Mouse (Mus musculus) embryonic facial prominence, embryonic 14.5 days (tissue): ENCODE results near the gene Tspan33. TPM values are rescaled to one million over a fixed set of nuclear protein-coding genes. Genes with fewer than 3 reads are reported as not detected.
"Not testable (repeated sequence)": the region's sequence is repeated elsewhere in the genome, so short reads cannot be mapped to it uniquely, and the experiment has no call there.

Experiments
- ATAC-seq: fragments of 200-750 bp; cut with Nextera tagmentation; 2 replicates; pipeline ENCODE4 v1.8.0; 2017; ENCODE audit warnings: low read depth, moderate number of reproducible peaks, moderate TSS enrichment
- DNase-seq: peaks from one replicate; pipeline ENCODE4 v3.0.0-alpha.2; 2015; ENCODE audit warnings: low spot score
- H3K27ac ChIP-seq: fragments of 300-500 bp; sonication (generic); replicated peaks from 2 replicates; pipeline ENCODE4 v1.5.1; 2014; ENCODE audit warnings: low read depth, mild to moderate bottlenecking, low read length, moderate library complexity
- H3K27me3 ChIP-seq: fragments of 300-500 bp; sonication (generic); replicated peaks from 2 replicates; pipeline ENCODE4 v1.6.1; 2014; ENCODE audit warnings: low read length; ENCODE audit not compliant: control insufficient read depth, insufficient read depth
- H3K36me3 ChIP-seq: fragments of 300-500 bp; sonication (generic); 2 replicates; pipeline ENCODE4 v1.6.1; 2014; ENCODE audit warnings: low read length, mixed read lengths; ENCODE audit not compliant: control insufficient read depth, insufficient read depth
- H3K4me1 ChIP-seq: fragments of 300-500 bp; sonication (generic); 2 replicates; pipeline ENCODE4 v1.6.1; 2014; ENCODE audit warnings: antibody characterized with exemption, low read length; ENCODE audit not compliant: control insufficient read depth, insufficient read depth
- H3K4me2 ChIP-seq: fragments of 300-500 bp; sonication (generic); 2 replicates; pipeline ENCODE4 v1.6.1; 2014; ENCODE audit warnings: low read depth, mild to moderate bottlenecking, low read length, moderate library complexity, mixed read lengths
- H3K4me3 ChIP-seq: fragments of 300-500 bp; sonication (generic); 2 replicates; pipeline ENCODE4 v1.5.1; 2014; ENCODE audit warnings: low read depth, mild to moderate bottlenecking, low read length
- H3K9ac ChIP-seq: fragments of 300-500 bp; sonication (generic); 2 replicates; pipeline ENCODE4 v1.6.1; 2014; ENCODE audit warnings: low read depth, mild to moderate bottlenecking, low read length, moderate library complexity, mixed read lengths
- H3K9me3 ChIP-seq: fragments of 300-500 bp; sonication (generic); 2 replicates; pipeline ENCODE4 v1.6.1; 2016; ENCODE audit warnings: low read length; ENCODE audit not compliant: control insufficient read depth
- WGBS: fragments of 180-500 bp; shearing (Covaris S2); extraction: QIAGEN DNeasy Blood & Tissue Kit; methylation state at CpG from one replicate; pipeline ENCODE4 v1.1.7; 2014; 5-methylcytosine and 5-hydroxymethylcytosine counted together
- polyA plus RNA-seq: library from polyadenylated mRNA; unstranded; fragments of >200 nt; fragmentation: Nextera tagmentation; extraction: Ambion mirVana; gene quantifications from 2 replicates; pipeline ENCODE4 v1.2.1, GENCODE M21; 2014

Tspan33 gene
- polyA plus RNA-seq, 1 experiment from 2014 or later = 5.0 TPM

GRCm38 (mm10) chr6:29753336-29753735 is 59.3 kb downstream of the Tspan33 start:
- Histone ChIP-seq H3K4me2 (no peak overlapping the region), H3K36me3 (peaks cover 49% of the 10 kb centered on the region), H3K4me3 (no peak overlapping the region), H3K4me1 (no peaks in the 10 kb centered on the region), H3K27ac (no peak overlapping the region), H3K27me3 (no peaks in the 10 kb centered on the region), H3K9ac (no peak overlapping the region), H3K9me3 (peaks cover 6% of the 10 kb centered on the region)
- DNase-seq = no peak
- ATAC-seq = no peak
- 92% methylated on average over 11 of the region's 11 CpGs for WGBS

GRCm38 (mm10) chr6:29756001-29756400 is 62.0 kb downstream of the Tspan33 start:
- H3K9me3 ChIP-seq = no peaks in the 10 kb centered on the region
- no peak overlapping the region for H3K4me2 ChIP-seq
- H3K27ac ChIP-seq = no peak overlapping the region
- no peaks in the 10 kb centered on the region for H3K4me1 ChIP-seq
- no peak overlapping the region for H3K9ac ChIP-seq
- H3K27me3 ChIP-seq = no peaks in the 10 kb centered on the region
- DNase-seq (peak; percentile 24), ATAC-seq (no peak)
- no peak overlapping the region for H3K4me3 ChIP-seq
- WGBS = 82% methylated on average over 5 of the region's 5 CpGs
- peaks cover 69% of the 10 kb centered on the region for H3K36me3 ChIP-seq

GRCm38 (mm10) chr6:29756476-29756875 is 62.5 kb downstream of the Tspan33 start:
- Histone ChIP-seq H3K4me1 (no peaks in the 10 kb centered on the region), H3K9me3 (no peaks in the 10 kb centered on the region), H3K36me3 (peaks cover 73% of the 10 kb centered on the region), H3K27me3 (no peaks in the 10 kb centered on the region), H3K4me2 (no peak overlapping the region), H3K4me3 (no peak overlapping the region), H3K9ac (no peak overlapping the region), H3K27ac (no peak overlapping the region)
- no peak for DNase-seq
- ATAC-seq = no peak
- WGBS = 87% methylated on average over 4 of the region's 4 CpGs

- H3K4me3 ChIP-seq = no peak overlapping the region
- no peak overlapping the region for H3K9ac ChIP-seq
- WGBS = 40% methylated on average over 4 of the region's 4 CpGs
- peak; percentile 84 for DNase-seq
- no peak overlapping the region for H3K4me2 ChIP-seq
- H3K4me1 ChIP-seq = no peaks in the 10 kb centered on the region
- H3K9me3 ChIP-seq = no peaks in the 10 kb centered on the region
- H3K36me3 ChIP-seq = peaks cover 76% of the 10 kb centered on the region
- H3K27ac ChIP-seq = no peak overlapping the region
- peak; percentile 48 for ATAC-seq
- H3K27me3 ChIP-seq = no peaks in the 10 kb centered on the region
Measured at GRCm38 (mm10) chr6:29758417-29758816, 64.4 kb downstream of the Tspan33 start.

- ATAC-seq (no peak), DNase-seq (no peak)
- 79% methylated on average over 13 of the region's 13 CpGs for whole genome bisulfite sequencing
- Histone ChIP-seq H3K27ac (no peak overlapping the region), H3K4me3 (no peak overlapping the region), H3K4me1 (no peaks in the 10 kb centered on the region), H3K27me3 (no peaks in the 10 kb centered on the region), H3K9ac (no peak overlapping the region), H3K36me3 (peaks cover 69% of the 10 kb centered on the region), H3K4me2 (no peak overlapping the region), H3K9me3 (no peaks in the 10 kb centered on the region)
Measured at GRCm38 (mm10) chr6:29759012-29759679, 65.1 kb downstream of the Tspan33 start.

GRCm38 (mm10) chr6:29760397-29760796 is 66.4 kb downstream of the Tspan33 start:
- not testable (repeated sequence) for H3K4me1 ChIP-seq, H3K9me3 ChIP-seq, H3K27me3 ChIP-seq, DNase-seq, H3K4me2 ChIP-seq, H3K4me3 ChIP-seq, H3K9ac ChIP-seq, H3K27ac ChIP-seq, ATAC-seq
- H3K36me3 ChIP-seq = peaks cover 56% of the 10 kb centered on the region
- WGBS = 93% methylated on average over 2 of the region's 2 CpGs

- Histone ChIP-seq H3K9me3 (no peaks in the 10 kb centered on the region), H3K36me3 (peaks cover 49% of the 10 kb centered on the region), H3K4me1 (no peaks in the 10 kb centered on the region), H3K9ac (no peak overlapping the region), H3K4me3 (no peak overlapping the region), H3K4me2 (no peak overlapping the region), H3K27me3 (no peaks in the 10 kb centered on the region), H3K27ac (no peak overlapping the region)
- WGBS = 92% methylated on average over 4 of the region's 4 CpGs
- DNase-seq (no peak), ATAC-seq (no peak)
Measured at GRCm38 (mm10) chr6:29761282-29761681, 67.3 kb downstream of the Tspan33 start.

- Histone ChIP-seq H3K27ac (no peak overlapping the region), H3K4me2 (no peak overlapping the region)
- no peak for ATAC-seq
Measured at GRCm38 (mm10) chr6:29762524-29762923, 68.5 kb downstream of the Tspan33 start.

GRCm38 (mm10) chr6:29766874-29767273 is 72.9 kb downstream of the Tspan33 start:
- no peak overlapping the region for H3K4me2 ChIP-seq

More at GRCm38 (mm10) chr6:29762524-29762923, 68.5 kb downstream of the Tspan33 start:
- WGBS = 65% methylated on average over 4 of the region's 4 CpGs
- peak; percentile 39 for DNase-seq
- Histone ChIP-seq H3K9me3 (no peaks in the 10 kb centered on the region), H3K4me3 (no peak overlapping the region), H3K4me1 (no peaks in the 10 kb centered on the region), H3K27me3 (no peaks in the 10 kb centered on the region), H3K36me3 (peaks cover 38% of the 10 kb centered on the region), H3K9ac (no peak overlapping the region)

More at GRCm38 (mm10) chr6:29766874-29767273, 72.9 kb downstream of the Tspan33 start:
- no peaks in the 10 kb centered on the region for H3K9me3 ChIP-seq
- H3K27me3 ChIP-seq = no peaks in the 10 kb centered on the region
- peaks cover 5% of the 10 kb centered on the region; the same call in 1 of the 2 replicates for H3K4me1 ChIP-seq
- DNase-seq (no peak), ATAC-seq (no peak)
- H3K9ac ChIP-seq = no peak overlapping the region
- H3K27ac ChIP-seq = no peak overlapping the region
- H3K36me3 ChIP-seq = peaks cover 2% of the 10 kb centered on the region; the same call in 1 of the 2 replicates
- no peak overlapping the region for H3K4me3 ChIP-seq
- WGBS = 87% methylated on average over 2 of the region's 2 CpGs
